Mouse (Mus musculus) neural tube, embryonic 11.5 days (tissue): ENCODE measurements at regions not wholly inside any gene's neighbourhood (a gene's known extent, or its start where the extent isn't known, plus 50 kb on each side); places are given as distances from the start of the nearest gene placed in this dataset.

ENCODE experiments used
- ATAC-seq: fragments of 200-750 bp; cut with Nextera tagmentation; 2 replicates; pipeline ENCODE4 v1.8.0; 2017; ENCODE audit warnings: moderate number of reproducible peaks, mild to moderate bottlenecking, moderate TSS enrichment, moderate library complexity; ENCODE audit not compliant: insufficient read depth, low FRiP score, low TSS enrichment
- DNase-seq: peaks from one replicate; pipeline ENCODE4 v3.0.0-alpha.2; 2015; ENCODE audit warnings: low spot score
- H3K27ac ChIP-seq: fragments of 300-500 bp; sonication (generic); 2 replicates; pipeline ENCODE4 v1.5.1; 2014; ENCODE audit warnings: low read depth, mild to moderate bottlenecking, low read length
- H3K27me3 ChIP-seq: fragments of 300-500 bp; sonication (generic); 2 replicates; pipeline ENCODE4 v1.6.1; 2014; ENCODE audit warnings: mild to moderate bottlenecking, low read length, mixed read lengths; ENCODE audit not compliant: control insufficient read depth, insufficient read depth
- H3K36me3 ChIP-seq: fragments of 300-500 bp; sonication (generic); 2 replicates; pipeline ENCODE4 v1.6.1; 2014; ENCODE audit warnings: mild to moderate bottlenecking, low read length, moderate library complexity, mixed read lengths; ENCODE audit not compliant: control insufficient read depth, insufficient read depth
- H3K4me1 ChIP-seq: fragments of 300-500 bp; sonication (generic); 2 replicates; pipeline ENCODE4 v1.6.1; 2014; ENCODE audit warnings: low read length, mixed read lengths; ENCODE audit not compliant: control insufficient read depth, insufficient read depth
- H3K4me2 ChIP-seq: fragments of 300-500 bp; sonication (generic); 2 replicates; pipeline ENCODE4 v1.6.1; 2014; ENCODE audit warnings: low read depth, mild to moderate bottlenecking, moderate library complexity
- H3K4me3 ChIP-seq: fragments of 300-500 bp; sonication (generic); 2 replicates; pipeline ENCODE4 v1.5.1; 2014; ENCODE audit warnings: low read depth, low read length
- H3K9ac ChIP-seq: fragments of 300-500 bp; sonication (generic); 2 replicates; pipeline ENCODE4 v1.6.1; 2014; ENCODE audit warnings: mild to moderate bottlenecking, low read length
- H3K9me3 ChIP-seq: fragments of 300-500 bp; sonication (generic); 2 replicates; pipeline ENCODE4 v1.6.1; 2016; ENCODE audit warnings: low read length; ENCODE audit not compliant: control insufficient read depth
- WGBS: fragments of 180-500 bp; shearing (Covaris S2); extraction: QIAGEN DNeasy Blood & Tissue Kit; methylation state at CpG from one replicate; pipeline ENCODE4 v1.1.7; 2014; 5-methylcytosine and 5-hydroxymethylcytosine counted together

GRCm38 (mm10) chrX:166977029-166977428, 232.1 kb downstream of the Tmsb4x start:
- H3K27ac ChIP-seq = no peak overlapping the region
- no peak overlapping the region for H3K9ac ChIP-seq
- H3K27me3 ChIP-seq = no peaks in the 10 kb centered on the region
- H3K4me1 ChIP-seq = no peaks in the 10 kb centered on the region
- no peak for ATAC-seq
- no peak for DNase-seq
- H3K36me3 ChIP-seq = no peaks in the 10 kb centered on the region
- no peaks in the 10 kb centered on the region for H3K9me3 ChIP-seq
- no peak overlapping the region for H3K4me2 ChIP-seq
- no peak overlapping the region for H3K4me3 ChIP-seq

GRCm38 (mm10) chrX:166971721-166972120, 237.4 kb downstream of the Tmsb4x start:
- H3K27ac ChIP-seq = no peak overlapping the region
- no peaks in the 10 kb centered on the region for H3K36me3 ChIP-seq
- WGBS = 46% methylated on average over 1 of the region's 1 CpGs
- no peak overlapping the region for H3K4me3 ChIP-seq
- H3K4me1 ChIP-seq = no peaks in the 10 kb centered on the region
- H3K27me3 ChIP-seq = peaks cover 4% of the 10 kb centered on the region; the same call in 1 of the 2 replicates
- no peak overlapping the region for H3K9ac ChIP-seq
- H3K4me2 ChIP-seq = no peak overlapping the region
- ATAC-seq (no peak), DNase-seq (no peak)
- no peaks in the 10 kb centered on the region for H3K9me3 ChIP-seq

- no peak overlapping the region for H3K4me2 ChIP-seq
- H3K4me3 ChIP-seq = no peak overlapping the region
- H3K36me3 ChIP-seq = no peaks in the 10 kb centered on the region
- ATAC-seq (peak; percentile 23; the same call in 1 of the 2 replicates), DNase-seq (no peak)
- no peaks in the 10 kb centered on the region for H3K4me1 ChIP-seq
- peaks cover 4% of the 10 kb centered on the region; the same call in 1 of the 2 replicates for H3K27me3 ChIP-seq
- H3K27ac ChIP-seq = no peak overlapping the region
- H3K9me3 ChIP-seq = no peaks in the 10 kb centered on the region
- 60% methylated on average over 7 of the region's 7 CpGs for WGBS
- no peak overlapping the region for H3K9ac ChIP-seq
Observed at GRCm38 (mm10) chrX:166964656-166965582, 244.2 kb downstream of the Tmsb4x start.

GRCm38 (mm10) chrX:166952528-166953189, 256.5 kb downstream of the Tmsb4x start:
- Histone ChIP-seq H3K9me3 (no peaks in the 10 kb centered on the region), H3K4me1 (no peaks in the 10 kb centered on the region), H3K36me3 (no peaks in the 10 kb centered on the region), H3K4me2 (no peak overlapping the region), H3K27me3 (no peaks in the 10 kb centered on the region), H3K4me3 (no peak overlapping the region), H3K27ac (no peak overlapping the region), H3K9ac (no peak overlapping the region)
- DNase-seq = no peak
- ATAC-seq = no peak
- WGBS = 62% methylated on average over 14 of the region's 14 CpGs

GRCm38 (mm10) chrX:166951011-166951410, 258.1 kb downstream of the Tmsb4x start:
- H3K27ac ChIP-seq = no peak overlapping the region
- H3K4me1 ChIP-seq = no peaks in the 10 kb centered on the region
- H3K9ac ChIP-seq = no peak overlapping the region
- H3K36me3 ChIP-seq = no peaks in the 10 kb centered on the region
- 82% methylated on average over 6 of the region's 6 CpGs for WGBS
- DNase-seq = no peak
- no peak overlapping the region for H3K4me2 ChIP-seq
- no peaks in the 10 kb centered on the region for H3K9me3 ChIP-seq
- no peak overlapping the region for H3K4me3 ChIP-seq
- no peak for ATAC-seq
- no peaks in the 10 kb centered on the region for H3K27me3 ChIP-seq

GRCm38 (mm10) chrX:166945915-166946314, 263.2 kb downstream of the Tmsb4x start:
- Histone ChIP-seq H3K4me2 (no peak overlapping the region), H3K9me3 (no peaks in the 10 kb centered on the region), H3K4me3 (no peak overlapping the region), H3K36me3 (no peaks in the 10 kb centered on the region), H3K27ac (no peak overlapping the region), H3K4me1 (no peaks in the 10 kb centered on the region), H3K27me3 (no peaks in the 10 kb centered on the region), H3K9ac (no peak overlapping the region)
- DNase-seq (no peak), ATAC-seq (no peak)
- WGBS = 88% methylated on average over 1 of the region's 1 CpGs

- Histone ChIP-seq H3K4me1 (no peaks in the 10 kb centered on the region), H3K36me3 (no peaks in the 10 kb centered on the region), H3K4me3 (no peak overlapping the region), H3K27ac (no peak overlapping the region), H3K27me3 (no peaks in the 10 kb centered on the region), H3K9ac (no peak overlapping the region), H3K9me3 (no peaks in the 10 kb centered on the region), H3K4me2 (no peak overlapping the region)
- DNase-seq = no peak
- no peak for ATAC-seq
- 78% methylated on average over 1 of the region's 1 CpGs for WGBS
Observed at GRCm38 (mm10) chrX:166945476-166945875, 263.6 kb downstream of the Tmsb4x start.

GRCm38 (mm10) chrX:166933766-166934165, 275.3 kb downstream of the Tmsb4x start:
- ATAC-seq (no peak), DNase-seq (no peak)
- Histone ChIP-seq H3K27me3 (0 out of 2 replicates have a peak, but pooled peaks cover 4% of the 10 kb centered on the region), H3K27ac (no peak overlapping the region), H3K4me2 (no peak overlapping the region), H3K36me3 (no peaks in the 10 kb centered on the region), H3K9ac (no peak overlapping the region), H3K9me3 (no peaks in the 10 kb centered on the region), H3K4me3 (no peak overlapping the region), H3K4me1 (no peaks in the 10 kb centered on the region)
- 69% methylated on average over 2 of the region's 2 CpGs for WGBS

GRCm38 (mm10) chrX:166932472-166932871, 276.6 kb downstream of the Tmsb4x start:
- H3K4me2 ChIP-seq = no peak overlapping the region

More at GRCm38 (mm10) chrX:166932472-166932871, 276.6 kb downstream of the Tmsb4x start:
- DNase-seq (no peak), ATAC-seq (no peak)
- Histone ChIP-seq H3K9me3 (no peaks in the 10 kb centered on the region), H3K36me3 (no peaks in the 10 kb centered on the region), H3K4me3 (no peak overlapping the region), H3K27me3 (0 out of 2 replicates have a peak, but pooled peaks cover 4% of the 10 kb centered on the region), H3K9ac (no peak overlapping the region), H3K27ac (no peak overlapping the region), H3K4me1 (no peaks in the 10 kb centered on the region)
